Mouse (Mus musculus) heart, postnatal 0 days (tissue): Measurements from ENCODE around the gene H2-M10.1. TPM values are rescaled to one million over a fixed set of nuclear protein-coding genes. Genes with fewer than 3 reads are reported as not detected.
"Not testable (repeated sequence)": the region's sequence is repeated elsewhere in the genome, so short reads cannot be mapped to it uniquely, and the experiment has no call there.

Experiments used
- ATAC-seq: fragments of 200-750 bp; cut with Nextera tagmentation; 2 replicates; pipeline ENCODE4 v1.8.0; 2017; ENCODE audit warnings: low read depth, moderate number of reproducible peaks, moderate library complexity; ENCODE audit not compliant: insufficient read depth
- DNase-seq: peaks from one replicate; pipeline ENCODE4 v3.0.0-alpha.2; 2016; ENCODE audit warnings: low spot score
- H3K27ac ChIP-seq: fragments of 300-500 bp; sonication (generic); 2 replicates; pipeline ENCODE4 v1.5.1; 2014; ENCODE audit warnings: low read depth, mild to moderate bottlenecking
- H3K27me3 ChIP-seq: fragments of 300-500 bp; sonication (generic); 2 replicates; pipeline ENCODE4 v1.6.1; 2014; ENCODE audit warnings: low read length, mixed read lengths; ENCODE audit not compliant: control insufficient read depth, insufficient read depth
- H3K36me3 ChIP-seq: fragments of 300-500 bp; sonication (generic); replicated peaks from 2 replicates; pipeline ENCODE4 v1.6.1; 2014; ENCODE audit warnings: low read length, mixed read lengths; ENCODE audit not compliant: control insufficient read depth, insufficient read depth
- H3K4me1 ChIP-seq: fragments of 300-500 bp; sonication (generic); 2 replicates; pipeline ENCODE4 v1.6.1; 2014; ENCODE audit warnings: antibody characterized with exemption; ENCODE audit not compliant: control insufficient read depth, insufficient read depth
- H3K4me2 ChIP-seq: fragments of 300-500 bp; sonication (generic); 2 replicates; pipeline ENCODE4 v1.6.1; 2014; ENCODE audit warnings: low read depth, mild to moderate bottlenecking, low read length, moderate library complexity
- H3K4me3 ChIP-seq: fragments of 300-500 bp; sonication (generic); 2 replicates; pipeline ENCODE4 v1.5.1; 2014; ENCODE audit warnings: low read depth, low read length
- H3K9ac ChIP-seq: fragments of 300-500 bp; sonication (generic); replicated peaks from 2 replicates; pipeline ENCODE4 v1.6.1; 2014; ENCODE audit warnings: low read depth, low read length, mixed read lengths
- H3K9me3 ChIP-seq: fragments of 300-500 bp; sonication (generic); replicated peaks from 2 replicates; pipeline ENCODE4 v1.6.1; 2016; ENCODE audit warnings: low read length; ENCODE audit not compliant: control insufficient read depth
- CTCF ChIP-seq: IDR thresholded peaks from 2 replicates; pipeline ENCODE4 v1.5.1; 2016; ENCODE audit warnings: antibody characterized with exemption, control low read depth, low read depth
- EP300 ChIP-seq: IDR thresholded peaks from 2 replicates; pipeline ENCODE4 v1.6.1; 2016; ENCODE audit warnings: antibody characterized with exemption, low read depth
- WGBS: fragments of 180-500 bp; shearing (Covaris S2); extraction: QIAGEN DNeasy Blood & Tissue Kit; methylation state at CpG from one replicate; pipeline ENCODE4 v1.1.7; 2014; 5-methylcytosine and 5-hydroxymethylcytosine counted together
- polyA plus RNA-seq: library from polyadenylated mRNA; unstranded; fragments of >200 nt; fragmentation: Nextera tagmentation; extraction: Ambion mirVana; gene quantifications from 2 replicates; pipeline ENCODE4 v1.2.1, GENCODE M21; 2015
- total RNA-seq: library from RNA; depleted of rRNA; stranded (reverse); fragments of >200 nt; gene quantifications from 2 replicates; pipeline ENCODE4 v1.2.3, GENCODE M21; 2014; ENCODE audit warnings: low replicate concordance

Gene H2-M10.1
- total and polyA plus RNA-seq, 2 experiments from 2014 or later = not detected

GRCm38 (mm10) chr17:36315689-36316253 lies 10.2 kb downstream of the H2-M10.1 start:
- ATAC-seq (no peak), DNase-seq (no peak)
- H3K4me3 ChIP-seq = peak overlapping the region; percentile 55
- H3K27me3 ChIP-seq = no peaks in the 10 kb centered on the region
- H3K4me2 ChIP-seq = peak overlapping the region; percentile 92
- TF ChIP-seq CTCF = no peak
- no peak for TF ChIP-seq EP300
- H3K9ac ChIP-seq = no peak overlapping the region
- no peak overlapping the region for H3K27ac ChIP-seq
- WGBS = 41% methylated on average over 5 of the region's 5 CpGs
- H3K9me3 ChIP-seq = no peaks in the 10 kb centered on the region
- H3K4me1 ChIP-seq = no peaks in the 10 kb centered on the region
- H3K36me3 ChIP-seq = no peaks in the 10 kb centered on the region

- H3K4me1 ChIP-seq = no peaks in the 10 kb centered on the region
- no peaks in the 10 kb centered on the region for H3K27me3 ChIP-seq
- H3K27ac ChIP-seq = no peak overlapping the region
- H3K9ac ChIP-seq = peak overlapping the region; percentile 18; the same call in 1 of the 2 replicates
- DNase-seq (no peak), ATAC-seq (no peak)
- no peaks in the 10 kb centered on the region for H3K36me3 ChIP-seq
- H3K9me3 ChIP-seq = no peaks in the 10 kb centered on the region
- peak overlapping the region; percentile 92 for H3K4me2 ChIP-seq
- H3K4me3 ChIP-seq = peak overlapping the region; percentile 55
- no peak for TF ChIP-seq EP300
- WGBS = under 1% methylated on average over 19 of the region's 19 CpGs
These were observed 10.8 kb downstream of the H2-M10.1 start for GRCm38 (mm10) chr17:36315041-36315688.

- WGBS = 5% methylated on average over 9 of the region's 9 CpGs
- Histone ChIP-seq H3K27me3 (peaks cover 3% of the 10 kb centered on the region; the same call in 1 of the 2 replicates), H3K27ac (no peak overlapping the region), H3K9me3 (no peaks in the 10 kb centered on the region), H3K4me1 (no peaks in the 10 kb centered on the region), H3K9ac (no peak overlapping the region; the same call in 1 of the 2 replicates), H3K4me2 (peak overlapping the region; percentile 92), H3K36me3 (no peaks in the 10 kb centered on the region), H3K4me3 (peak overlapping the region; percentile 55)
- ATAC-seq (no peak), DNase-seq (no peak)
- TF ChIP-seq CTCF (no peak), EP300 (no peak)
These were observed 11.4 kb downstream of the H2-M10.1 start for GRCm38 (mm10) chr17:36314511-36314910.

DNA sequence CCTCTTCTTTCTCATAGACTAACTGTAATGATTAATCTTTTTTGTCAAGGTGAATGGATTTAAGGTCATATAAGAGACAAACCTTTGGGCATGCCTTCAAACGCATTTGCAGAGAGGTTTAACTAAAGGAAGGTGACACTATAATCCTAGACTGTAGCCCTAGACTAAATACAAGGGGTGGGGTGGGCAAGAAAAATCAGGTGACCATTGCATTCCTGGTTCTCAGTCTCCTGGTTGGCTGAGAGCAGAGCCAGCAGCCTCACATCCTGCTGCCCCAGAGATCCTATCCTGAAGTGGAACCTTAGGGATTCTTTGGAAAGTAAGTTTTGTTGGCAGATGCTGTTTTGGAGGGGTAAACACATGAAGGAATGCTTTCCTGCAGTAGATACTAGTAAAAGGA lies 16.7 kb downstream of the H2-M10.1 start:
- Histone ChIP-seq H3K27ac (no peak overlapping the region), H3K4me1 (no peaks in the 10 kb centered on the region), H3K4me2 (no peak overlapping the region), H3K36me3 (no peaks in the 10 kb centered on the region), H3K4me3 (no peak overlapping the region), H3K9me3 (no peaks in the 10 kb centered on the region), H3K9ac (no peak overlapping the region), H3K27me3 (peaks cover 5% of the 10 kb centered on the region; the same call in 1 of the 2 replicates)
- WGBS = 28% methylated on average over 1 of the region's 1 CpGs
- DNase-seq (no peak), ATAC-seq (no peak)
- TF ChIP-seq CTCF (no peak), EP300 (no peak)

DNA sequence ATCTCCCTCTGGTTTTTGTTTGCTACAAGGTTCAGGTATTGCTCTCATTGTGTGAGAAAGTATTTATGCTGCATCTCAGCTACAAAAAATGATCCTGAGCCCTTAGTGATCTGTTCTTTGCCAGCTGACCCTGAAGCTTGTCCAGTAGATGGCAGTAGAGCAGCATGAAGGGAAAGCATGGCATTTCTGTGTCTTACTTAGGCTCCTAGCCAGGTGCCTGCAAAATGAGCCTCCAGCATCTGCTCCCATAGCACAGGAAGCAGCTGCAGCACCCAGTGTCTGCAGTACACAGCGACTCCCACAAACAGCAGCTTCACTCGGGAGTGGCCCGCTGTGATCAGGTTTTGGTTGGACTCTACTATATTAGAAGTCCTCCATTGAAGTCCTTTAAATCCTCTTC lies 17.1 kb downstream of the H2-M10.1 start:
- DNase-seq = peak; percentile 64
- not testable (repeated sequence) for ATAC-seq, H3K36me3 ChIP-seq, H3K27me3 ChIP-seq, H3K4me1 ChIP-seq, H3K4me2 ChIP-seq, H3K9me3 ChIP-seq, H3K4me3 ChIP-seq, H3K9ac ChIP-seq, H3K27ac ChIP-seq
- peak; percentile 78 for TF ChIP-seq CTCF
- 0% methylated on average over 3 of the region's 3 CpGs for WGBS

GRCm38 (mm10) chr17:36286390-36286789 lies 39.6 kb downstream of the H2-M10.1 start, which contains the start of gene H2-M10.2:
H2-M10.2 (minus strand) TSS chr17:36286490.
- 74% methylated on average over 2 of the region's 2 CpGs for WGBS
- DNase-seq (no peak), ATAC-seq (no peak)
- Histone ChIP-seq H3K4me3 (no peak within 1 kb of the TSS), H3K36me3 (no peaks in the 10 kb centered on the region), H3K9me3 (peaks cover 8% of the 10 kb centered on the region; the same call in 1 of the 2 replicates), H3K9ac (no peak within 1 kb of the TSS), H3K4me2 (no peak within 1 kb of the TSS), H3K27me3 (no peaks in the 10 kb centered on the region), H3K27ac (no peak within 1 kb of the TSS), H3K4me1 (no peaks in the 10 kb centered on the region)
- TF ChIP-seq CTCF (no peak), EP300 (no peak)
